Comparison of ENCODE assay signal across 8 mouse cellular contexts in the genomic region with DNA sequence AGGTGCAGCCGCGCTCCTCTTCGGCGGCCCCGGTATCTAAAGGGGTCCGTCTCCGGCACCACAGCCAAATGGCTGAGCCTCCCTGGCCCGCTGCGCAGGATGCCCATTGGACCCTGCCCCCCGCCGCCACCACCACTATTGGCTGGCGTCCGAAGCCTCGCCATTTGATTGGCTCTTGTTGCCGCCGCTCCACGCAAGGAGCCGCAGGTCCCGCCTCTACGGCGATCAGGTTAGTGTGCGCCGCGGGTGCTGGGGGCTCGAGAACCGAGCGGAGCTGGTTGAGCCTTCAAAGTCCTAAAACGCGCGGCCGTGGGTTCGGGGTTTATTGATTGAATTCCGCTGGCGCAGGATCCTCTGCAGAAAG. TPM values are rescaled to one million over a fixed set of nuclear protein-coding genes. Genes with fewer than 3 reads are reported as not detected.
DNase-seq lines count a peak whose midpoint lies in the region; ATAC-seq lines count a peak whose summit lies in the region.

A gene (plus strand): TSS at position 171 of the 364 bp plus-strand sequence.

- DNase-seq in adipocyte (ENCODE audit: low spot score) = peak; percentile 95
- DNase-seq in embryo, embryonic 10 days (ENCODE audit: low spot score) = peak; percentile 99
- DNase-seq in gastrocnemius, postnatal 10 days = peak; percentile 99
- DNase-seq in left cerebral cortex, postnatal 10 days (ENCODE audit: extremely low spot score in 1 of 2, low spot score in 2 of 2) = peak; percentile 99
- peak; percentile 99 for DNase-seq in right cerebral cortex, postnatal 25 days
- peak; percentile 98 to 99 for DNase-seq in urinary bladder, postnatal 4 days (ENCODE audit: low spot score in 2 of 2)

- ATAC-seq in inflammation-experienced regulatory T-cells, adult 6 months = peak; percentile 79
- peak; percentile 85 for ATAC-seq in megakaryocyte-erythroid progenitor cell, adult 5-6 weeks (replicated peaks; ENCODE audit: low FRiP score, low TSS enrichment, poor library complexity, severe bottlenecking)

- intact Hi-C loops in left cerebral cortex, postnatal 10 days (cut with DNase I) = loop anchor here (5.0 kb wide), 1 partner anchor 211 kb away; no protein-coding TSS in a partner anchor

RNA-seq across cellular contexts. Expression of the gene that starts here (rescaled TPM):
- total RNA-seq in gastrocnemius, postnatal 10 days (2021) = 10 to 100 TPM; 85.7 to 96.6 TPM
- 100 to 1,000 TPM in 2 of 3 experiments, 10 to 100 TPM in 1; 81.5 to 158 (median 100) TPM for polyA plus RNA-seq in inflammation-experienced regulatory T-cells, adult 6 months (2017; shearing (Covaris generic))
- total RNA-seq in left cerebral cortex, postnatal 10 days (2021) = 100 to 1,000 TPM; 232 to 233 TPM
- 205 and 266 TPM in 2 replicates for total RNA-seq in megakaryocyte-erythroid progenitor cell, adult 5-6 weeks (2014; fragmentation: Nextera tagmentation)
- total RNA-seq in megakaryocyte-erythroid progenitor cell, adult 5-6 weeks (2017) = 606 and 1,097 TPM in 2 replicates

Comparison
In these comparisons a context has a peak if more than half of its experiments do, and no peak if none do; other contexts are left out.
1. Peak in every context shown above with its lines: DNase-seq and ATAC-seq.